Mouse (Mus musculus): ENCODE results near the gene Rbm3. TPM values are rescaled to one million over a fixed set of nuclear protein-coding genes. Genes with fewer than 3 reads are reported as not detected.
A peak's percentile ranks its signal among the peaks of the same experiment; 100 is the strongest.
"Not testable (repeated sequence)": the region's sequence is repeated elsewhere in the genome, so short reads cannot be mapped to it uniquely, and the experiment has no call there.

Gene Rbm3
- total RNA-seq, 2 experiments from 2014 or later = 33.9 to 82.1 TPM

GRCm38 (mm10) chrX:8115275-8115674, 30.4 kb downstream of the Rbm3 start:
- DNase-seq = no peak
- intact Hi-C loops (cut with DNase I) = no loop called here
- peak; percentile 28; the same call in 1 of the 2 replicates for TF ChIP-seq CTCF (IDR thresholded peaks at IDR 0.05)
- no peak overlapping the region for H3K4me3 ChIP-seq
- no peak overlapping the region for H3K27ac ChIP-seq

DNA sequence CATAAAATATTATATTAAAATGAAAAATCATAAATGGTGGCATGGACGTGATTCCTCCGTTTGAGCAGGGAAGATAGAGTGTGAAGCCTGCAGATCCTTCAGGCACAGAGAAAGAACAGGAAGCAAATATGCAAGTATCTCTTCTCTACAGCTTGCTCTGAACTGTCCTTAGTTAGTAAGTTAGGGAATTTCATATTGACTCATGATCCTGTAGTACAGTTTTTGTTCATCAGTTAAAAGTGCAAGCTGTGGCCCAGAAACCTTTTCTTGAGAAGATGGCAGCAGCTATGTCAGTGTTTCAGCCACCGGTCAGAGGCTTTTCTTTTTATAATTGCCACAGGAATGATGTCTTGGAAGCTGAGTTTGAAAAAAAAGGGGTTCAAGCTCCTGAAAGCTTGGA, 40.7 kb downstream of the Rbm3 start:
- Histone ChIP-seq H3K27ac (no peak overlapping the region), H3K4me3 (no peak overlapping the region)
- TF ChIP-seq CTCF (IDR thresholded peaks at IDR 0.05) = no peak
- intact Hi-C loops (cut with DNase I) = no loop called here
- no peak for DNase-seq

DNA sequence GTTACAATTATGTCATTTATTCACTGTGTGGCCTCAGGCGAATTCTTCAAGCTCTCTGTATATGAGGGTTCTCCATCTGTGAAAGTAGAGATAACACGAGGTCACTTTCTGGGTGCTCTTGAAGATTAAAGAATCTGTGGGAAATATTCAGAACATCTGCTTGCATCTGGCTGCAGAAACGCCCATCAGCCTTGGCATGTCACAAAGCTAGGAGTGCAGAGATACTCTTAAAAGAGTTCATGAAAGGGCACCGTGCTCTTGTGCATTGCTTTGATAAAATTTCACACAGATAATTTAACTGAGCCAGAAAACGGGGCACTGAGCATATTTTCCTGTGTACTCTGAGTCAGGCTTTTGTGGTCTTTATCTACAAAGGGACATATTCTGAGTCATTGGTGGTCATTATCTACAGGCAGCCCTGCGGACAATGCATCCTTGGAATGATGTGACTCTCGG, 43.4 kb downstream of the Rbm3 start:
- no peak for DNase-seq
- Histone ChIP-seq H3K4me3 (no peak overlapping the region), H3K27ac (no peak overlapping the region)
- intact Hi-C loops (cut with DNase I) = no loop called here
- no peak for TF ChIP-seq CTCF (IDR thresholded peaks at IDR 0.05)

DNA sequence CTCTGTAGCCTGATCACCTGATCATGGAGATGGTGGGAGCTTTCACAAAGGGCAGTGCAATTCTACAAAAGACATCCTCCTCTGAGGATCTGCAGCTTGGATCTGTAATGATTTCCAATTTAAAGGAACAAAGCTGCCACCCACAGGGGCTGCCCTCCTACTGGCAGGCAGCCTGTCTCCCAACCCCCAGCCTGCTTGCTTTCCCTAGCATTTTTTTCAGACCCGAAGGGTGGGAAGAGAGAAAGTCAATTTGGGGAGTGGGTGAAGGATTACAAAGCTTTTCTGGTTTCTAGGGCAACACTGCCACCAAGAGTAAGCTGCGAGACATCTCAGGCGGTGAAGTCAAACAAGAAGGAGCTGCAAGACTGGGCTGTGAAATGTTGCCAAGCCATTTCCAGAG, 44.7 kb downstream of the Rbm3 start:
- H3K4me3 ChIP-seq = no peak overlapping the region
- TF ChIP-seq CTCF (IDR thresholded peaks at IDR 0.05) = no peak
- intact Hi-C loops (cut with DNase I) = no loop called here
- no peak for DNase-seq
- no peak overlapping the region for H3K27ac ChIP-seq

- no peak overlapping the region for H3K4me3 ChIP-seq
- no peak for TF ChIP-seq CTCF (IDR thresholded peaks at IDR 0.05)
- no peak overlapping the region for H3K27ac ChIP-seq
- DNase-seq = no peak
- intact Hi-C loops (cut with DNase I) = no loop called here
These were observed 46.2 kb downstream of the Rbm3 start for GRCm38 (mm10) chrX:8099435-8099834.

DNA sequence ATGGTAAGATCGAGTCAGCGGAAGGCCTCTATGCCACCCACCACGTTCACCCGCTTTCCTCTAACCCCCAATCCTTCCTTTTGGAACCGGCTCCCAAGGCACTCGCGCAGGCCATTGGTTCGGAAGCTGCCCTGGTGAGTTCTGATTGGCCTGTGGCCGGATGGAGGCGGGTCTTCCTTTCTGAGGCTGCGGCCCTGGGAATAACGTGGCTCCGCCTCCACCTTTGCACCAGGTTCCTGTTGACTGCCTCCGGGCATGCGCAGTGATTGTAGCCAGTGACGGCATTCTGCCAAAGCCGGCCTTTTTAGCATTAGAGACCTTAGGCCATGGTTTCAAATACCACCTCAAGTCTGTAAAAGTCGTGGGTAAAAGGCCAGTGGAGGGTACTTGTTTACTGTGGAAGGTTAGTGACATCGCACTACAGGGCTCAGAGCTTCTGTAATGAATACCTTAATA, 48.9 kb downstream of the Rbm3 start:
- Histone ChIP-seq H3K27ac (peak overlapping the region; percentile 93), H3K4me3 (peak overlapping the region; percentile 67)
- DNase-seq = peak; percentile 98
- TF ChIP-seq CTCF (IDR thresholded peaks at IDR 0.05) = no peak
- intact Hi-C loops (cut with DNase I) = loop anchor here (2.0 kb wide), 1 partner anchor 22 kb away; the partner anchor contains the start of gene Suv39h1

DNA sequence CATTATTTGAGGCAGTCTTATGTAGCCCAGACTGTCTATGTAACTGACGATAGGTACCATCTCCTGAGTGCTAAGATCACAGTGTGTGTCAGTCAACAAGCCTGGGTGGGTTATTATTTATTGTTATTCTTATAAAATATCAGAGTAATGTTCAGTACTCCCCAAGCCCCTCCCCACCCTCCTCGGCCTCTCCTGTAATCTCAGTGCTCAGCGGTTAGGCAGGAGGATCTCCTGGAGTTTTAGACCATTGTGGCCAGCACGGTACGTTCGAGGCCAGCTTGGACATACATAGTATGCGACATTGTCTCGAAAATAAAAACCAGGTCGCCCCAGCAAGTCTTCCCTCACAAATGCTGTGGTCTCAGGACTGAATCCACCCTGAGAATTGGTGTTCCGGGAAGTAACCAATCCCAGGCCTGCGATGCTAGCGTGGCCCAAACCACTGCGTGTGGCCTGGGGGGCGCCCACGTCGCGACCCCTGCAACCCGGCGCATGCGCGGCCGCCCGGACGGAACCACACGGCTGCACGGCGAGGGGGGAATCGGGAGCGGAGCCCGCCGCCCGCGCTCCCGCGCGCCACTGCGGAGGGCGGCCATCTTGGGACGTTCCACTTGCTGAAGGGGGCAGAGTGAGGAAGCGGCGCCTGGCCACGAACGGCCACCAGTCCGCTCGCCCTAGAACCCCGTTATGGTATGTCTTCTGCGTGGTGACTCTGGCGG, 49.5 kb downstream of the Rbm3 start:
- Histone ChIP-seq H3K4me3 (peak overlapping the region; percentile 67), H3K27ac (peak overlapping the region; percentile 93)
- peak; percentile 84 for DNase-seq
- intact Hi-C loops (cut with DNase I) = loop anchor here (2.0 kb wide), 1 partner anchor 21 kb away; the partner anchor contains the start of gene Suv39h1

GRCm38 (mm10) chrX:8095546-8095945, 50.1 kb downstream of the Rbm3 start:
- intact Hi-C loops (cut with DNase I) = no loop called here
- Histone ChIP-seq H3K4me3 (peak overlapping the region; percentile 67), H3K27ac (peak overlapping the region; percentile 73; the same call in 1 of the 2 replicates)
- no peak for DNase-seq
- TF ChIP-seq CTCF (IDR thresholded peaks at IDR 0.05) = no peak

DNA sequence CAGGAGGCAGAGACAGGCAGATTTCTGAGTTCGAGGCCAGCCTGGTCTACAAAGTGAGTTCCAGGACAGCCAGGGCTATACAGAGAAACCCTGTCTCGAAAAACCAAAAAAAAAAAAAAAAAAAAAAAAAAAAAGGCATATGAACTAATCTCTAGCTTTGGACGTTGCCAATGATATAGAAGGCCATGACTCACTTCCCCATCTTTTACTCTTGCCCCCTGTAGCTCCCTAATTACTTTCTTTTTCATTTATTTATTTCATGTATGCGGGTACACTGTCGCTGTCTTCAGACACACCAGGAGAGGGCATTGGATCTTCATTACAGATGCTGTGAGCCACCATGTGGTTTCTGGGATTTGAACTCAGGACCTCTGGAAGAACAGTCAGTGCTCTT, 54.7 kb downstream of the Rbm3 start:
- H3K4me3 ChIP-seq; H3K27ac ChIP-seq; DNase-seq; intact Hi-C loops (cut with DNase I): not testable (repeated sequence)

DNA sequence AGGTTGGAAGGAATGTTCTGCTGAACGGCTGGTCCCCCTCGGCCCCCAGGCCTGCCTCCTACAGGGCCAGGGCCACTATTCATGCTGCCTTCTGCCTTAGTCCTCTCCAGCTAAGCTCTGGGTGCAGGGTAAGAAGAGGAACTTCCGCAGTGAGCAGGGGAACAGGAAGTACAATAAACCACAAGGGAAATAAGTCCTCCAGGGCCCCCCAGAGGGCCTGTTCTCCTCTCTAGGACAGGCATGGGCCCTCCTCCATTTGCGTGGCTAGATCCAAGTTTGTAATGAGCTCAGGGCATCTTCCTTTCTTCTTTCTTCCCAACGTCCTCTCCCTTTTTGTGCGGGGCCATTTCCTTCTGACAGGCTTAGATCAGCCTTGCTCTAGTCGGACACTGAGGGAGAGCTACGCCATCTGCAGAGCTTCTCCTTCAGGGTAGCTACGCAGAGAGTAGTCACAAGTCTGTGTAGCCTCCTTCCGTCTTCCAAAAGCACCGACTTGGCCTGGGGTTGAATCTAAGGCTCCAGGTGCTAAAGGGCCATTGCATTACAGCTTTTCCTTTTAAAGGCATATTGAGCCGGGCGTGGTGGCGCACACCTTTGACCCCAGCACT, 55.2 kb downstream of the Rbm3 start, which contains the start of gene Was:
TSS of gene Was (minus strand) at position 153 of the 608 bp plus-strand sequence.
- no peak for TF ChIP-seq CTCF (IDR thresholded peaks at IDR 0.05)
- intact Hi-C loops (cut with DNase I) = no loop called here
- DNase-seq = no peak
- H3K27ac ChIP-seq = no peak within 1 kb of the TSS
- peak within 1 kb of the TSS; percentile 47 for H3K4me3 ChIP-seq

GRCm38 (mm10) chrX:8089746-8090145, 55.9 kb downstream of the Rbm3 start:
- no peak for TF ChIP-seq CTCF (IDR thresholded peaks at IDR 0.05)
- DNase-seq = no peak
- Histone ChIP-seq H3K4me3 (peak overlapping the region; percentile 47), H3K27ac (no peak overlapping the region)
- intact Hi-C loops (cut with DNase I) = no loop called here

Other genes starting within 250 kb of the Rbm3 start
- gene Pqbp1, start 246.6 kb downstream of the Rbm3 start, total RNA-seq (2021) = 10 to 100 TPM; 21.7 to 22.4 TPM
- gene Timm17b, start 246.5 kb downstream of the Rbm3 start, total RNA-seq (2021) = 10 to 100 TPM; 41.4 to 45.5 TPM
- not detected for gene Gm10491, start 238.0 kb downstream of the Rbm3 start, total RNA-seq (2021)
- gene Gm10490, start 236.3 kb downstream of the Rbm3 start, total RNA-seq (2021) = not detected
- gene Pcsk1n, start 226.1 kb downstream of the Rbm3 start, total RNA-seq (2021) = not detected
- gene Eras, start 217.3 kb downstream of the Rbm3 start, total RNA-seq (2021) = not detected
- gene Hdac6, start 198.0 kb downstream of the Rbm3 start, total RNA-seq (2021) = 1 to 10 TPM; 4.0 to 4.4 TPM
- gene Gata1, start 167.8 kb downstream of the Rbm3 start, total RNA-seq (2021) = not detected
- not detected for gene Glod5, start 127.4 kb downstream of the Rbm3 start, total RNA-seq (2021)
- gene Suv39h1, start 71.1 kb downstream of the Rbm3 start, total RNA-seq (2021) = 1 to 10 TPM; 4.3 to 5.0 TPM
- under 1 TPM; 0.36 to 0.70 TPM for gene Was, start 55.4 kb downstream of the Rbm3 start, total RNA-seq (2021)
- 1 to 10 TPM; 9.1 to 9.4 TPM for gene Wdr13, start 13.0 kb downstream of the Rbm3 start, total RNA-seq (2021)
- gene Tbc1d25, start 30.3 kb upstream of the Rbm3 start, total RNA-seq (2021) = 1 to 10 TPM; 3.1 to 3.2 TPM
- 1 to 10 TPM; 9.2 to 9.3 TPM for gene Ebp, start 47.6 kb upstream of the Rbm3 start, total RNA-seq (2021)
- 1 to 10 TPM; 4.2 to 5.4 TPM for gene Porcn, start 60.6 kb upstream of the Rbm3 start, total RNA-seq (2021)
- gene Ftsj1, start 106.5 kb upstream of the Rbm3 start, total RNA-seq (2021) = 10 to 100 TPM; 13.9 to 16.0 TPM
- gene Slc38a5, start 125.3 kb upstream of the Rbm3 start, total RNA-seq (2021) = not detected
- not detected for gene Ssxb10, start 181.5 kb upstream of the Rbm3 start, total RNA-seq (2021)
- not detected for gene Ssxb9, start 221.1 kb upstream of the Rbm3 start, total RNA-seq (2021)